Mouse (Mus musculus) thymus, adult 2 months (tissue): ENCODE data around the gene Bsn.

Experiments used
- CTCF ChIP-seq: fragments of 200-500 bp; IDR thresholded peaks from 2 replicates; pipeline ENCODE4 v1.5.1; 2012; ENCODE audit warnings: mild to moderate bottlenecking, control low read depth, low read length, moderate library complexity, borderline replicate concordance; ENCODE audit not compliant: control insufficient read depth, poor library complexity, insufficient read depth; ENCODE audit errors: extremely low read depth
- POLR2A ChIP-seq: fragments of 200-500 bp; IDR thresholded peaks from 2 replicates; pipeline ENCODE4 v1.6.1; 2012; ENCODE audit warnings: mild to moderate bottlenecking, low read length, control low read depth, moderate library complexity; ENCODE audit not compliant: control insufficient read depth, poor library complexity, insufficient read depth; ENCODE audit errors: extremely low read depth

DNA sequence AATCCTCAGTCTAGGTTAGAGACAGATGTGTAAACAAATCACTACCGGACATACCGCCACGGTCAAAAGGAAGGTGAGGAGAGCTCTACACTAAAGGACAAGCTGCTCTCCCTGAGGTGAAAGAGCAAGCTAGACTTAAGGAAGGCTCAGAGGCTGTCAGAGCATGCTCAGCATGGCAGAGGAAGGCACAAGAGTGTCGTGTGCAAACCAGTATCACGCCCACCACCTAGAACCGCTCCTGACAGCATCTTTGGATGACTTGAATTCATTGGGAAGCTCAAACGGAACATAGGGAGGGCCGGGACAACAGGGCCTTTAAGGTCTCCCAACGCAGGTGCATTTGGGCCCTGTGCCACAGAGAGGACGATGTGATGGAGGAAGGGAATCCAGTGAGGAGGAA is 48.8 kb downstream of the Bsn start:
- TF ChIP-seq CTCF: no peak
- TF ChIP-seq POLR2A: no peak
